Mouse (Mus musculus) CD8-positive naive resting alpha-beta T cell, adult 2 months (primary cell): Measurements from ENCODE around the gene Slc9a9.

Experiments used
- DNase-seq, 2 experiments: peaks; one replicate each; pipeline ENCODE4 v3.0.0; 2022; ENCODE audit warnings: low read depth in 2 of 2, low spot score in 2 of 2

The Slc9a9 gene

GRCm38 (mm10) chr9:94925845-94926244, 256.1 kb downstream of the Slc9a9 start:
- no peak for DNase-seq

GRCm38 (mm10) chr9:94927101-94927500, 257.4 kb downstream of the Slc9a9 start:
- DNase-seq: peak in 1 of 2 experiments; percentile 34

GRCm38 (mm10) chr9:94945569-94946135, 275.9 kb downstream of the Slc9a9 start:
- DNase-seq: peak; percentile 15 to 31

GRCm38 (mm10) chr9:94947246-94947645, 277.5 kb downstream of the Slc9a9 start:
- DNase-seq: no peak

GRCm38 (mm10) chr9:94950676-94951075, 281.0 kb downstream of the Slc9a9 start:
- no peak for DNase-seq

GRCm38 (mm10) chr9:94955645-94956044, 285.9 kb downstream of the Slc9a9 start:
- peak in 1 of 2 experiments; percentile 2 for DNase-seq

- DNase-seq: no peak
Measured at GRCm38 (mm10) chr9:94958382-94958781, 288.7 kb downstream of the Slc9a9 start.

- DNase-seq: no peak
Measured at GRCm38 (mm10) chr9:94968596-94969120, 298.9 kb downstream of the Slc9a9 start.

- DNase-seq: no peak
Measured at GRCm38 (mm10) chr9:94969131-94969530, 299.4 kb downstream of the Slc9a9 start.

GRCm38 (mm10) chr9:94972021-94972420, 302.3 kb downstream of the Slc9a9 start:
- no peak for DNase-seq

- DNase-seq: no peak
Measured at GRCm38 (mm10) chr9:94972693-94973092, 303.0 kb downstream of the Slc9a9 start.

GRCm38 (mm10) chr9:94976191-94976590, 306.5 kb downstream of the Slc9a9 start:
- no peak for DNase-seq

- DNase-seq: no peak
Measured at GRCm38 (mm10) chr9:94993575-94993974, 323.9 kb downstream of the Slc9a9 start.

GRCm38 (mm10) chr9:95020136-95020706, 350.5 kb downstream of the Slc9a9 start:
- no peak for DNase-seq

GRCm38 (mm10) chr9:95034140-95034970, 364.6 kb downstream of the Slc9a9 start:
- DNase-seq: no peak

- no peak for DNase-seq
Measured at GRCm38 (mm10) chr9:95036209-95036608, 366.5 kb downstream of the Slc9a9 start.

- no peak for DNase-seq
Measured at GRCm38 (mm10) chr9:95042420-95042819, 372.7 kb downstream of the Slc9a9 start.

- DNase-seq: no peak
Measured at GRCm38 (mm10) chr9:95052160-95052559, 382.5 kb downstream of the Slc9a9 start.

- no peak for DNase-seq
Measured at GRCm38 (mm10) chr9:95053183-95053582, 383.5 kb downstream of the Slc9a9 start.

GRCm38 (mm10) chr9:95055843-95056242, 386.1 kb downstream of the Slc9a9 start:
- DNase-seq: no peak

- no peak for DNase-seq
Measured at GRCm38 (mm10) chr9:95060702-95061101, 391.0 kb downstream of the Slc9a9 start.

- DNase-seq: no peak
Measured at GRCm38 (mm10) chr9:95067037-95067436, 397.3 kb downstream of the Slc9a9 start.
